Mouse (Mus musculus) forebrain, embryonic 15.5 days (tissue): ENCODE measurements around the gene Lrp11. TPM values are rescaled to one million over a fixed set of nuclear protein-coding genes. Genes with fewer than 3 reads are reported as not detected.

Experiments used
- ATAC-seq: fragments of 200-750 bp; cut with Nextera tagmentation; replicated peaks from 2 replicates; pipeline ENCODE4 v1.8.0; 2017; ENCODE audit warnings: mild to moderate bottlenecking, moderate TSS enrichment, moderate library complexity
- H3K27ac ChIP-seq: fragments of 300-500 bp; sonication (generic); replicated peaks from 2 replicates; pipeline ENCODE4 v1.5.1; 2015; ENCODE audit warnings: mild to moderate bottlenecking, inconsistent platforms
- H3K27me3 ChIP-seq: fragments of 300-500 bp; sonication (generic); 2 replicates; pipeline ENCODE4 v1.6.1; 2015; ENCODE audit warnings: inconsistent platforms
- H3K36me3 ChIP-seq: fragments of 300-500 bp; sonication (generic); 2 replicates; pipeline ENCODE4 v1.6.1; 2015; ENCODE audit warnings: mild to moderate bottlenecking, inconsistent platforms
- H3K4me1 ChIP-seq: fragments of 300-500 bp; sonication (generic); 2 replicates; pipeline ENCODE4 v1.6.1; 2015; ENCODE audit warnings: inconsistent platforms
- H3K4me2 ChIP-seq: fragments of 300-500 bp; sonication (generic); replicated peaks from 2 replicates; pipeline ENCODE4 v1.6.1; 2015; ENCODE audit warnings: mild to moderate bottlenecking, inconsistent platforms
- H3K4me3 ChIP-seq: fragments of 300-500 bp; sonication (generic); 2 replicates; pipeline ENCODE4 v1.5.1; 2015; ENCODE audit warnings: mild to moderate bottlenecking, inconsistent platforms
- H3K9ac ChIP-seq: fragments of 300-500 bp; sonication (generic); replicated peaks from 2 replicates; pipeline ENCODE4 v1.6.1; 2015; ENCODE audit warnings: mild to moderate bottlenecking, inconsistent platforms
- H3K9me3 ChIP-seq: fragments of 300-500 bp; sonication (generic); 2 replicates; pipeline ENCODE4 v1.6.1; 2016; ENCODE audit warnings: inconsistent platforms
- WGBS: fragments of 180-500 bp; shearing (Covaris S2); methylation state at CpG from one replicate; pipeline ENCODE4 v1.1.7; 2015; ENCODE audit warnings: mixed read lengths; 5-methylcytosine and 5-hydroxymethylcytosine counted together
- polyA plus RNA-seq: library from polyadenylated mRNA; unstranded; fragments of >200 nt; fragmentation: Nextera tagmentation; extraction: Ambion mirVana; gene quantifications from 2 replicates; pipeline ENCODE4 v1.2.1, GENCODE M21; 2015

Gene Lrp11
- polyA plus RNA-seq, 1 experiment from 2014 or later: 43.6 TPM

DNA sequence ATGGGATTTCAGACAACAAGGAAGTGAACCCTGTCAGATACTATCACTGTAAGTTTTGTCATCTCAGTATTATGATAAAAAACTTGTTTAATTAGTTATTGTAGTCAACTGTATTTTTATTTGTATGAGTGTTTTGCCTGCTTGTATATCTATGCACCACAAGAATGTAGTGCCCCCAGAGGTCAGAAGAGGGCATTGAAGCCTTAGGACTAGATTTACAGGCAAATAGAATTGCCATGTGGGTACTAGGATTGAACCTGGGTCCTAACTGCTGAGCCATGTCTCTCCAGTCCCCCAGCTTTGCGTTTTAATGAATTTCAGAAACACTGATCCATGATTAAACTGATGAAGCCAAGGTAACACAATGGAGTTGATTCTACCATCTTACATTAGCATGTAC, 84.1 kb downstream of the Lrp11 start:
- H3K36me3 ChIP-seq: peaks cover 61% of the 10 kb centered on the region
- no peaks in the 10 kb centered on the region for H3K9me3 ChIP-seq
- H3K4me2 ChIP-seq: no peak overlapping the region
- H3K27me3 ChIP-seq: no peaks in the 10 kb centered on the region
- WGBS: 71% methylated on average over 1 of the region's 1 CpGs
- no peak overlapping the region for H3K4me3 ChIP-seq
- H3K27ac ChIP-seq: no peak overlapping the region
- H3K9ac ChIP-seq: no peak overlapping the region
- H3K4me1 ChIP-seq: peaks cover 6% of the 10 kb centered on the region
- ATAC-seq: no peak

Other genes with a start within 250 kb of the Lrp11 start
- gene Ulbp1, start 116.2 kb upstream of the Lrp11 start, polyA plus RNA-seq: 0.65 TPM in 2 replicates
- gene Nup43, start 77.7 kb downstream of the Lrp11 start, polyA plus RNA-seq: 39.1 and 41.1 TPM in 2 replicates
- gene Pcmt1, start 91.3 kb downstream of the Lrp11 start, polyA plus RNA-seq: 163 and 164 TPM in 2 replicates
- 10.5 and 10.8 TPM in 2 replicates for gene Lats1, start 91.4 kb downstream of the Lrp11 start, polyA plus RNA-seq
- 41.8 and 42.5 TPM in 2 replicates for gene Katna1, start 136.2 kb downstream of the Lrp11 start, polyA plus RNA-seq
- gene Ginm1, start 203.0 kb downstream of the Lrp11 start, polyA plus RNA-seq: 47.1 and 50.0 TPM in 2 replicates
- 53.4 and 58.2 TPM in 2 replicates for gene Ppil4, start 203.1 kb downstream of the Lrp11 start, polyA plus RNA-seq
- gene Zc3h12d, start 242.7 kb downstream of the Lrp11 start, polyA plus RNA-seq: 0.04 and 0.10 TPM in 2 replicates